Mouse (Mus musculus) kidney, embryonic 15.5 days (tissue): Measurements from ENCODE around the gene Camkk1. TPM values are rescaled to one million over a fixed set of nuclear protein-coding genes. Genes with fewer than 3 reads are reported as not detected.

Experiments
- ATAC-seq: fragments of 200-750 bp; cut with Nextera tagmentation; replicated peaks from 2 replicates; pipeline ENCODE4 v1.8.0; 2017; ENCODE audit warnings: moderate TSS enrichment; ENCODE audit not compliant: low FRiP score
- H3K27ac ChIP-seq: fragments of 300-500 bp; sonication (generic); 2 replicates; pipeline ENCODE4 v1.5.1; 2015; ENCODE audit warnings: mild to moderate bottlenecking, inconsistent platforms
- H3K27me3 ChIP-seq: fragments of 300-500 bp; sonication (generic); 2 replicates; pipeline ENCODE4 v1.6.1; 2015; ENCODE audit warnings: inconsistent platforms
- H3K36me3 ChIP-seq: fragments of 300-500 bp; sonication (generic); 2 replicates; pipeline ENCODE4 v1.6.1; 2015; ENCODE audit warnings: inconsistent platforms
- H3K4me1 ChIP-seq: fragments of 300-500 bp; sonication (generic); 2 replicates; pipeline ENCODE4 v1.6.1; 2015; ENCODE audit warnings: inconsistent platforms
- H3K4me2 ChIP-seq: fragments of 300-500 bp; sonication (generic); 2 replicates; pipeline ENCODE4 v1.6.1; 2015; ENCODE audit warnings: moderate library complexity, mild to moderate bottlenecking, inconsistent platforms
- H3K4me3 ChIP-seq: fragments of 300-500 bp; sonication (generic); replicated peaks from 2 replicates; pipeline ENCODE4 v1.5.1; 2015; ENCODE audit warnings: mild to moderate bottlenecking, inconsistent platforms
- H3K9ac ChIP-seq: fragments of 300-500 bp; sonication (generic); 2 replicates; pipeline ENCODE4 v1.6.1; 2015; ENCODE audit warnings: mild to moderate bottlenecking, inconsistent platforms
- H3K9me3 ChIP-seq: fragments of 300-500 bp; sonication (generic); replicated peaks from 2 replicates; pipeline ENCODE4 v1.6.1; 2016; ENCODE audit warnings: inconsistent platforms
- WGBS: fragments of 180-500 bp; shearing (Covaris S2); methylation state at CpG from one replicate; pipeline ENCODE4 v1.1.7; 2015; ENCODE audit warnings: mixed read lengths; 5-methylcytosine and 5-hydroxymethylcytosine counted together
- polyA plus RNA-seq: library from polyadenylated mRNA; unstranded; fragments of >200 nt; fragmentation: Nextera tagmentation; extraction: Ambion mirVana; gene quantifications from 2 replicates; pipeline ENCODE4 v1.2.1, GENCODE M21; 2015

The Camkk1 gene
- polyA plus RNA-seq, result 6.7 and 9.2 TPM in 2 replicates

- Histone ChIP-seq H3K4me1 (peaks cover 23% of the 10 kb centered on the region), H3K27me3 (peaks cover 48% of the 10 kb centered on the region), H3K9ac (peak within 1 kb of the TSS; percentile 51), H3K9me3 (no peaks in the 10 kb centered on the region), H3K4me2 (peak within 1 kb of the TSS; percentile 99), H3K4me3 (peak within 1 kb of the TSS; percentile 70), H3K27ac (no peak within 1 kb of the TSS), H3K36me3 (no peaks in the 10 kb centered on the region)
- 2% methylated on average over 57 of the region's 57 CpGs for WGBS
- peak; percentile 96 for ATAC-seq
Measured at GRCm38 (mm10) chr11:73018471-73019146, at the start of gene Camkk1. Camkk1 (plus strand) TSS chr11:73019008.

- WGBS, result 83% methylated on average over 13 of the region's 13 CpGs
- no peak overlapping the region for H3K27ac ChIP-seq
- H3K36me3 ChIP-seq, result no peaks in the 10 kb centered on the region
- H3K9ac ChIP-seq, result no peak overlapping the region
- no peak overlapping the region for H3K4me2 ChIP-seq
- ATAC-seq, result no peak
- H3K4me1 ChIP-seq, result peaks cover 11% of the 10 kb centered on the region; the same call in 1 of the 2 replicates
- no peaks in the 10 kb centered on the region for H3K27me3 ChIP-seq
- no peaks in the 10 kb centered on the region for H3K9me3 ChIP-seq
- no peak overlapping the region for H3K4me3 ChIP-seq
Measured at GRCm38 (mm10) chr11:72974995-72975503, 43.8 kb upstream of the Camkk1 start.

GRCm38 (mm10) chr11:72982516-72982915 is 36.3 kb upstream of the Camkk1 start:
- H3K4me1 ChIP-seq, result peaks cover 11% of the 10 kb centered on the region; the same call in 1 of the 2 replicates
- H3K4me2 ChIP-seq, result no peak overlapping the region
- H3K36me3 ChIP-seq, result no peaks in the 10 kb centered on the region
- H3K9ac ChIP-seq, result no peak overlapping the region
- 86% methylated on average over 9 of the region's 9 CpGs for WGBS
- H3K4me3 ChIP-seq, result no peak overlapping the region
- no peak for ATAC-seq
- no peak overlapping the region for H3K27ac ChIP-seq
- H3K9me3 ChIP-seq, result no peaks in the 10 kb centered on the region
- no peaks in the 10 kb centered on the region for H3K27me3 ChIP-seq

DNA sequence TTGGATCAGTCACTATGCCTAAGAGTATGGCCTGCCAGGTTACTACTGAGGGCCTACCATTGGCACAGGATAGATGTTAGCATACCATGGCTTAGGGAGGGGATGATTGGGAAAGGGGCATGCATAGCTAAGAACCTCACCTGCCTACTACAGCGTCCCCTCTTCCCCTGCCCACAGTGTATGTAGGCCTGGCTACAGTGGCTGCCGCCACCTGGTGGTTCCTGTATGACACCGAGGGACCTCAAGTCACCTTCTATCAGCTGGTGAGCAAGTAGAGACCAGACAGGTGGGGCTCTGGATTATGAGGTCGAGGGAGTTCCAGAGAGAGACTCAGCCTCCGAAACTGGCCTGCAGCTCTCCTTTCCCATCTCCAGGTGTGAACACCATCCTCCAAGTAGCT is 35.5 kb upstream of the Camkk1 start:
- peak; percentile 40; the same call in 1 of the 2 replicates for ATAC-seq
- Histone ChIP-seq H3K9ac (no peak overlapping the region), H3K36me3 (no peaks in the 10 kb centered on the region), H3K27me3 (no peaks in the 10 kb centered on the region), H3K4me2 (no peak overlapping the region), H3K27ac (no peak overlapping the region), H3K4me1 (peaks cover 11% of the 10 kb centered on the region; the same call in 1 of the 2 replicates), H3K4me3 (no peak overlapping the region), H3K9me3 (no peaks in the 10 kb centered on the region)
- 47% methylated on average over 5 of the region's 5 CpGs for WGBS

GRCm38 (mm10) chr11:72986745-72987144 is 32.1 kb upstream of the Camkk1 start:
- H3K4me1 ChIP-seq, result peaks cover 23% of the 10 kb centered on the region
- no peaks in the 10 kb centered on the region for H3K9me3 ChIP-seq
- WGBS, result 81% methylated on average over 5 of the region's 5 CpGs
- H3K4me3 ChIP-seq, result no peak overlapping the region
- ATAC-seq, result no peak
- H3K27ac ChIP-seq, result no peak overlapping the region
- no peak overlapping the region for H3K4me2 ChIP-seq
- H3K36me3 ChIP-seq, result no peaks in the 10 kb centered on the region
- H3K9ac ChIP-seq, result no peak overlapping the region
- no peaks in the 10 kb centered on the region for H3K27me3 ChIP-seq

DNA sequence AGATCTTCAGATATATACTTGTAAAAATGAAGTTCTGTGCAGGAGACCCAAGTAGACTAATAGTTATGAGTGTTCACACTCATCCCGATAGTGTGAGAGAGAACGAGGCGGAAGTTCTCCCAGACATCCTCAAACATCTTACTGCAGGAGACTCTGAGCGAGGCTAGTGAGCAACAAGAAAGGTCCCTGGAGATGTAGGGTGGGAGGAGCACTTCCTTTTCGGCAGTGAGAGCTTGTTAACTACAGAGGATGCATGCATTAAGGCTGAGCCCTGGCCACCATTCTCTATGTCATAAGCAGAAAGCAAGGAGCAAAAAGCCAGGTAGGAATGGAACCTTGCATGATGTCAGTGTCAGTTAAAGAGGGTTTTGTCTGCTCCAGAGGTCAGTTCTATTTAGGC is 31.6 kb upstream of the Camkk1 start:
- Histone ChIP-seq H3K4me1 (peaks cover 28% of the 10 kb centered on the region), H3K36me3 (no peaks in the 10 kb centered on the region), H3K4me2 (no peak overlapping the region), H3K4me3 (no peak overlapping the region), H3K9ac (no peak overlapping the region), H3K27ac (no peak overlapping the region), H3K9me3 (no peaks in the 10 kb centered on the region), H3K27me3 (no peaks in the 10 kb centered on the region)
- 57% methylated on average over 5 of the region's 5 CpGs for WGBS
- ATAC-seq, result no peak

DNA sequence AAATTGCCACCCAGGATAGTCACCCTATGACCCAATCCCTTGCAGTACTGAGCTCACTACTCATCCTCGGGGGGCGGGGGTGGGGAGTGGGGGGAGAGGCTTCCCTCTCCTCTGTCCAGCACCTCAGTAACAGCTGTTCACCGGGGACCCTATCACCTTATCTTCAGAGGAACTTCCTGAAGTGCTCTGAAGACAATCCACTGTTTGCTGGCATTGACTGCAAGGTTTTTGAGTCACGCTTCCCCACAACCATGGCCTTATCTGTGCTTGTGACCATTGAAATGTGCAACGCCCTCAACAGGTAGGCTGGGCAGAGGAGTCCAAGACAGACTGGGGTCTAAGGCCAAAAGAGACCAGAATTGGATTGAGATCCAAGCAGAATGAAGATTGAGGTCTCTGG is 31.0 kb upstream of the Camkk1 start:
- Histone ChIP-seq H3K9me3 (no peaks in the 10 kb centered on the region), H3K4me1 (peaks cover 34% of the 10 kb centered on the region), H3K27me3 (no peaks in the 10 kb centered on the region), H3K27ac (no peak overlapping the region), H3K4me2 (no peak overlapping the region), H3K36me3 (no peaks in the 10 kb centered on the region), H3K9ac (no peak overlapping the region), H3K4me3 (no peak overlapping the region)
- 69% methylated on average over 5 of the region's 5 CpGs for WGBS
- ATAC-seq, result no peak

DNA sequence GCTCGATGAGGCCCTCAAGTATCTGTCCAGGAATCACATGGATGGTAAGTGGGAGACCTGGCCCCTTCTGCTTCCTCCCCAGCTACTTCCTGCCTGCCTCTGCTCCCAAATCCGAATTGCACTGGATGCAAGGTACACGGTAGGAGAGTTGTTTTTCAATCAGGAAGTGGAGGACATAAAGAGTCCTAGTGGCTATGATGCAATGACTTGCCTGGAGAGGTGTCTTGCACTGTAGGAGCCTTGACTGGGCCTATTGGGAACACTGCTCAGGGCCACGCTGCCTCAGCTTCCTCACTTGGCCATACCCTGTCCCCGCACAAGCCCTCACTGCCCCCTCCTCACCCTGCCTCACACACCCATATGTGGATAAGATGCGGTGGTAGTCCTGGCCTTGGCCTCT is 29.8 kb upstream of the Camkk1 start:
- no peak overlapping the region for H3K4me3 ChIP-seq
- H3K9me3 ChIP-seq, result no peaks in the 10 kb centered on the region
- H3K27me3 ChIP-seq, result no peaks in the 10 kb centered on the region
- WGBS, result 72% methylated on average over 6 of the region's 6 CpGs
- no peak for ATAC-seq
- H3K9ac ChIP-seq, result no peak overlapping the region
- no peak overlapping the region for H3K4me2 ChIP-seq
- H3K4me1 ChIP-seq, result peaks cover 34% of the 10 kb centered on the region
- H3K27ac ChIP-seq, result no peak overlapping the region
- H3K36me3 ChIP-seq, result no peaks in the 10 kb centered on the region

DNA sequence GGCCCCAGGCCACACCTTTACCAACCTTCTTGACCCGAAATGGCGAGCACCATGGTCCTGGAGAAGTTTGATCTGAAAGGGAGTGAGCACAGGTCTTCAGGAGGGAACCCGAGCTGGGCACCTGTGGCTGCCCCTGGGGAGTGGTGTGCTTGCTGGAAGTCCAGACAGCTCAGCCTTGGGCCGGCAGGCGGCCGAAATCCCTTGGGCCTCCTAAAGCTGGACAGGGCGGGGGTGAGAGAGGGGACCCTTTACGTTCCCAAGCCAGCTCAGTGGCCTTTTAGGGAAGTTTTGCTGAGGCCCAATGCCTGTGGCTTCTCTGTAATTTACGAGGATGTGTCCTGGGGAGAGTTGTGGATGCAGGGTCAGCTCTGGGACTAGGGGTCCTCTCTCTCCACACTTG is 28.1 kb upstream of the Camkk1 start:
- H3K4me2 ChIP-seq, result no peak overlapping the region
- H3K27ac ChIP-seq, result no peak overlapping the region
- H3K36me3 ChIP-seq, result no peaks in the 10 kb centered on the region
- 64% methylated on average over 9 of the region's 9 CpGs for WGBS
- no peak overlapping the region for H3K4me3 ChIP-seq
- no peaks in the 10 kb centered on the region for H3K9me3 ChIP-seq
- 0 out of 2 replicates have a peak, but pooled peaks have one; percentile 13 for ATAC-seq
- H3K9ac ChIP-seq, result no peak overlapping the region
- H3K27me3 ChIP-seq, result no peaks in the 10 kb centered on the region
- peaks cover 34% of the 10 kb centered on the region for H3K4me1 ChIP-seq

DNA sequence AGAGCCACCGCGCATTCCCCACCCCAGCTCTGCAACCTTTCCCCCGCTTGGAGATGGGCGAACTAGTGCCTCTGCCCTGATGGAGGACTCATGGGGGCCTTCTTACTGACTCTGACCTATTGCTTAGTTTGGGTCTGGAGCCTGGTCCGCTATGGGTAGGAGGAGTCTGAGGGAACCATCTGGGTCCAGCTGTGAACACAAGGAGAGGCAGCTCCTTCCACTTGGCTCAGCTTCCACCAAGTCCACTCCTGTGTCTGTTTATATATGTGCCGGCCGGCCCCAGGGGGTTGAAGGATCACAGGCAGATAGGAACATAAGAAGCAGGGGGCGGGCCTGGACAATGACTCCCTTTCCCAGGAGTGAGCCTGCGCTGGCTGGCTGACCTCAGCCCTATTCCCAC is 26.8 kb upstream of the Camkk1 start:
- H3K36me3 ChIP-seq, result no peaks in the 10 kb centered on the region
- peak; percentile 66; the same call in 1 of the 2 replicates for ATAC-seq
- H3K4me2 ChIP-seq, result no peak overlapping the region
- H3K9me3 ChIP-seq, result no peaks in the 10 kb centered on the region
- no peak overlapping the region for H3K9ac ChIP-seq
- H3K4me1 ChIP-seq, result peaks cover 34% of the 10 kb centered on the region
- H3K27me3 ChIP-seq, result no peaks in the 10 kb centered on the region
- H3K27ac ChIP-seq, result peak overlapping the region; percentile 41; the same call in 1 of the 2 replicates
- H3K4me3 ChIP-seq, result no peak overlapping the region
- 30% methylated on average over 9 of the region's 9 CpGs for WGBS

- no peak overlapping the region for H3K4me3 ChIP-seq
- no peak for ATAC-seq
- H3K27me3 ChIP-seq, result no peaks in the 10 kb centered on the region
- no peak overlapping the region for H3K27ac ChIP-seq
- no peak overlapping the region for H3K4me2 ChIP-seq
- WGBS, result 86% methylated on average over 6 of the region's 6 CpGs
- H3K9ac ChIP-seq, result no peak overlapping the region
- H3K36me3 ChIP-seq, result no peaks in the 10 kb centered on the region
- H3K4me1 ChIP-seq, result peaks cover 30% of the 10 kb centered on the region
- H3K9me3 ChIP-seq, result no peaks in the 10 kb centered on the region
Measured at GRCm38 (mm10) chr11:72996346-72996745, 22.5 kb upstream of the Camkk1 start.

- ATAC-seq, result no peak
- Histone ChIP-seq H3K27me3 (no peaks in the 10 kb centered on the region), H3K36me3 (no peaks in the 10 kb centered on the region), H3K4me1 (peaks cover 26% of the 10 kb centered on the region), H3K4me2 (no peak overlapping the region), H3K9me3 (no peaks in the 10 kb centered on the region), H3K27ac (no peak overlapping the region), H3K4me3 (no peak overlapping the region), H3K9ac (no peak overlapping the region)
- WGBS, result 83% methylated on average over 2 of the region's 2 CpGs
Measured at GRCm38 (mm10) chr11:72996781-72997180, 22.0 kb upstream of the Camkk1 start.
